Mouse (Mus musculus): ENCODE data around the gene Tmem217. TPM values are rescaled to one million over a fixed set of nuclear protein-coding genes. Genes with fewer than 3 reads are reported as not detected.
A peak's percentile ranks its signal among the peaks of the same experiment; 100 is the strongest.

Gene Tmem217
- total and polyA plus RNA-seq, 3 experiments, result 0.26 to 0.76 TPM; not detected in 1

DNA sequence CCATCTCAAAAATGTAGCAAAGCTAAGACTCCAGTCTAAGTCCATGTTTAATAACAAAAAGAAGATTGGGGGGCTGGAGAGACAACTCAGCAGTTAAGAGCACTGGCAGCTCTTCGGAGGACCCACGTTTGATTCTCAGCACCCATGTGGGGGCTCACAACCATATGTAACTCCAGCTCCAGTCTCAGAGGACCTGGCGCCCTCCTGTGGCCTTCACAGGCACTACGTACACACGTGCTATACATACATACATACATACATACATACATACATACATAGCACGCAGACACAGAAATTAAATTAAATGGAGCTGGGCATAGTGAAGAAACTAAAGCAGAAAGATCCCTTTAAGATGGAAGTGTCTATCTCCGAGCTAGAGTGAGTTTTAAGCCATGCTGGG, 69.6 kb downstream of the Tmem217 start:
- H3K9ac ChIP-seq (ENCODE audit: insufficient read depth, low read depth), result no peak overlapping the region
- dilution Hi-C loops (cut with MboI; ENCODE audit: extremely low pct_ligation_motif_present, extremely low pct_unique_long_range_greater_than_20kb, low sequenced_read_pairs), result no loop called here
- no peak overlapping the region for H3K4me3 ChIP-seq (replicated peaks in 1 of 3; ENCODE audit: low read depth in 2 of 3, low read length in 2 of 3, poor library complexity in 1 of 3)
- H3K36me3 ChIP-seq (replicated peaks in 1 of 2; ENCODE audit: control insufficient read depth in 1 of 2, insufficient read depth in 1 of 2, low read length in 1 of 2), result no peaks in the 10 kb centered on the region
- H3K4me1 ChIP-seq (ENCODE audit: control insufficient read depth in 1 of 2, insufficient read depth in 2 of 2), result peaks cover 11 to 52% of the 10 kb centered on the region in 2 experiments
- H3K27ac ChIP-seq (ENCODE audit: insufficient read depth, low read depth), result no peak overlapping the region
- no peaks in the 10 kb centered on the region for H3K27me3 ChIP-seq (replicated peaks)
- H3K9me3 ChIP-seq (replicated peaks; ENCODE audit: low read length), result peaks cover 14% of the 10 kb centered on the region
- H3K79me2 ChIP-seq (replicated peaks; ENCODE audit: control insufficient read depth, extremely low read depth, insufficient read depth, poor library complexity, severe bottlenecking), result no peaks in the 10 kb centered on the region
- in situ Hi-C loops (cut with MboI; ENCODE audit: low pct_ligation_motif_present, low pct_unique_long_range_greater_than_20kb, low sequenced_read_pairs), result loop anchor here (5.0 kb wide), 1 partner anchor 45 kb away; no protein-coding TSS in a partner anchor
- no peak overlapping the region for H3K4me2 ChIP-seq (ENCODE audit: insufficient read depth, low read depth, poor library complexity, severe bottlenecking)
- DNase-seq (ENCODE audit: extremely low read depth), result no peak
- peak in 1 of 2 experiments; percentile 16; a peak in 1 of 4 replicates for TF ChIP-seq CTCF (conservative IDR thresholded peaks at IDR 0.05 in 1 of 2, IDR thresholded peaks at IDR 0.05 in 1 of 2; ENCODE audit: low read depth in 2 of 2, low read length in 2 of 2)
- TF ChIP-seq TCF12 (IDR thresholded peaks at IDR 0.05; ENCODE audit: low read depth, low read length), result no peak
- no peak for TF ChIP-seq ZNF384 (IDR thresholded peaks at IDR 0.05; ENCODE audit: low read depth, low read length)
- TF ChIP-seq CHD1 (IDR thresholded peaks at IDR 0.05; ENCODE audit: low read depth, low read length), result no peak

DNA sequence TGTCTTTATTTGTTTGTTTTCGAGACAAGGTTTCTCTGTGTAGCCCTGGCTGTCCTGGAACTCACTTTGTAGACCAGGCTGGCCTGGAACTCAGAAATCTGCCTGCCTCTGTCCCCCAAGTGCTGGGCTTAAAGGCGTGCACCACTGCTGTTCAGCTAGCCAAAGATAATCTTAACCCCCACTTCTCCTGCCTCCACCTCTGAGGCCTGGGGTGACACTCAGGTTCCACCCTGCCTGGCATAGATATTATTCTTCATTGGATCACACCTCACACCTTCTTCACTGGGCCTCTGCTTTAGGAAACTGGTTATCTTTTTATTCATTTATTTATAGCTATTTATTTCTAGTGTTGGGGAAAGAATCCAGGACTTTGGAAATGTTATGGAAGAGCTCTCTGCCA, 71.9 kb downstream of the Tmem217 start:
- in situ Hi-C loops (cut with MboI; ENCODE audit: low pct_ligation_motif_present, low pct_unique_long_range_greater_than_20kb, low sequenced_read_pairs), result loop anchor here (5.0 kb wide), 1 partner anchor 43 kb away; no protein-coding TSS in a partner anchor
- Histone ChIP-seq H3K9ac (ENCODE audit: insufficient read depth, low read depth) (no peak overlapping the region), H3K4me1 (ENCODE audit: control insufficient read depth in 1 of 2, insufficient read depth in 2 of 2) (peaks cover 9 to 49% of the 10 kb centered on the region in 2 experiments)

DNA sequence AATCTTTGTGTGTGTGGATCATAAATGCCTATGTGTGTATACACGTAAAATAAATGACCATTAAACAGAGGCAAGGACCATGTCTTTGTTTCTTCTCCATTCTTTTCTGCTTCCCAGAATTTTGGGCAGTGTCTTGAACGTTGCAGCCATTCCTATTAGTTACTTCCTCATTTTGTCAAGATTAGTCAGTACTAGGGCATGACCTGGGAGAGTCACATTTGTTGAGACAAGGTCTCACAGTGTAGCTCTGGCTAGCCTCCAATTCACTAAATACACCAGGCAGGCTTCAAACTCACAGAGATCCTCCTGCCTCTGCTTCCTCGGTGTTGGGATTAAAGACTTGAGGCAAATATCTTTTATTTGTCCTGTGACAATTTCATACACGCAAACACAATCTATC, 73.9 kb downstream of the Tmem217 start:
- Histone ChIP-seq H3K36me3 (replicated peaks in 1 of 2; ENCODE audit: control insufficient read depth in 1 of 2, insufficient read depth in 1 of 2, low read length in 1 of 2) (no peaks in the 10 kb centered on the region), H3K27ac (ENCODE audit: insufficient read depth, low read depth) (peak overlapping the region; percentile 97; the same call in 1 of the 2 replicates), H3K79me2 (replicated peaks; ENCODE audit: control insufficient read depth, extremely low read depth, insufficient read depth, poor library complexity, severe bottlenecking) (no peaks in the 10 kb centered on the region)

More for the DNA sequence above, 71.9 kb downstream of the Tmem217 start:
- no peak for DNase-seq (ENCODE audit: extremely low read depth)
- dilution Hi-C loops (cut with MboI; ENCODE audit: extremely low pct_ligation_motif_present, extremely low pct_unique_long_range_greater_than_20kb, low sequenced_read_pairs), result no loop called here
- H3K9me3 ChIP-seq (replicated peaks; ENCODE audit: low read length), result peaks cover 14% of the 10 kb centered on the region
- H3K36me3 ChIP-seq (replicated peaks in 1 of 2; ENCODE audit: control insufficient read depth in 1 of 2, insufficient read depth in 1 of 2, low read length in 1 of 2), result no peaks in the 10 kb centered on the region
- H3K79me2 ChIP-seq (replicated peaks; ENCODE audit: control insufficient read depth, extremely low read depth, insufficient read depth, poor library complexity, severe bottlenecking), result no peaks in the 10 kb centered on the region
- no peak overlapping the region for H3K4me3 ChIP-seq (replicated peaks in 1 of 3; ENCODE audit: low read depth in 2 of 3, low read length in 2 of 3, poor library complexity in 1 of 3)
- H3K4me2 ChIP-seq (ENCODE audit: insufficient read depth, low read depth, poor library complexity, severe bottlenecking), result no peak overlapping the region
- H3K27me3 ChIP-seq (replicated peaks), result no peaks in the 10 kb centered on the region
- TF ChIP-seq IRF4 (IDR thresholded peaks at IDR 0.05; ENCODE audit: low read depth, low read length) (no peak), RCOR1 (conservative IDR thresholded peaks at IDR 0.05; ENCODE audit: low read depth, low read length) (no peak)
- no peak overlapping the region for H3K27ac ChIP-seq (ENCODE audit: insufficient read depth, low read depth)

More for the DNA sequence above, 73.9 kb downstream of the Tmem217 start:
- no peaks in the 10 kb centered on the region for H3K27me3 ChIP-seq (replicated peaks)
- TF ChIP-seq MXI1 (IDR thresholded peaks at IDR 0.05; ENCODE audit: low read depth, low read length) (no peak), ZC3H11A (IDR thresholded peaks at IDR 0.05; ENCODE audit: low read depth, low read length) (no peak), EP300 (IDR thresholded peaks at IDR 0.05; ENCODE audit: low read length) (peak; percentile 49; the same call in 1 of the 2 replicates), IRF4 (IDR thresholded peaks at IDR 0.05; ENCODE audit: low read depth, low read length) (no peak)
- H3K4me1 ChIP-seq (ENCODE audit: control insufficient read depth in 1 of 2, insufficient read depth in 2 of 2), result peaks cover 22 to 63% of the 10 kb centered on the region in 2 experiments
- DNase-seq (ENCODE audit: extremely low read depth), result no peak
- H3K4me3 ChIP-seq (replicated peaks in 1 of 3; ENCODE audit: low read depth in 2 of 3, low read length in 2 of 3, poor library complexity in 1 of 3), result no peak overlapping the region
- peaks cover 10% of the 10 kb centered on the region for H3K9me3 ChIP-seq (replicated peaks; ENCODE audit: low read length)
- dilution Hi-C loops (cut with MboI; ENCODE audit: extremely low pct_ligation_motif_present, extremely low pct_unique_long_range_greater_than_20kb, low sequenced_read_pairs), result no loop called here
- no peak overlapping the region for H3K4me2 ChIP-seq (ENCODE audit: insufficient read depth, low read depth, poor library complexity, severe bottlenecking)
- no peak overlapping the region for H3K9ac ChIP-seq (ENCODE audit: insufficient read depth, low read depth)
- in situ Hi-C loops (cut with MboI; ENCODE audit: low pct_ligation_motif_present, low pct_unique_long_range_greater_than_20kb, low sequenced_read_pairs), result no loop called here

All from CH12.LX (cell line).